In genomic region chr16:69813652-69814051, GRCm38 (mm10) we compare ENCODE assay signal across 23 mouse cellular contexts. TPM values are rescaled to one million over a fixed set of nuclear protein-coding genes. Genes with fewer than 3 reads are reported as not detected.
"Had no signal": no experiment of that assay in that cellular context is flagged by ENCODE, and none has a peak within 500 bp of the region (broad histone marks: within the 10 kb centered on the region; RNA-seq: fewer than 3 reads in every experiment).

No protein-coding gene starts in this region.

- H3K4me3 ChIP-seq: left cerebral cortex, adult 2 months; limb, embryonic 15.5 days; midbrain, embryonic 12.5 days; midbrain, embryonic 15.5 days; neural tube, embryonic 12.5 days; neural tube, embryonic 15.5 days; stomach, embryonic 15.5 days had no signal

- H3K27ac ChIP-seq: kidney, postnatal 0 days; left cerebral cortex, adult 2 months; limb, embryonic 15.5 days; liver, embryonic 14.5 days; macrophage; midbrain, embryonic 12.5 days; midbrain, embryonic 15.5 days; neural tube, embryonic 12.5 days; neural tube, embryonic 15.5 days; stomach, embryonic 15.5 days had no signal

- H3K9ac ChIP-seq: limb, embryonic 15.5 days; liver, embryonic 14.5 days; liver, postnatal 0 days; lung, embryonic 14.5 days; midbrain, embryonic 12.5 days; midbrain, embryonic 15.5 days; neural tube, embryonic 12.5 days; neural tube, embryonic 15.5 days; stomach, embryonic 15.5 days had no signal

- DNase-seq: kidney, postnatal 36 days; layer of hippocampus, postnatal 36 days; liver, postnatal 0 days; lung, embryonic 14.5 days; retina, postnatal 1 day; right cerebral cortex, postnatal 25 days; spleen, adult 18-20 months; thymus, postnatal 36 days had no signal

- H3K36me3 ChIP-seq: limb, embryonic 15.5 days; midbrain, embryonic 12.5 days; midbrain, embryonic 15.5 days; neural tube, embryonic 12.5 days; neural tube, embryonic 15.5 days; stomach, embryonic 15.5 days had no signal

- H3K27me3 ChIP-seq: limb, embryonic 15.5 days; midbrain, embryonic 12.5 days; midbrain, embryonic 15.5 days; neural tube, embryonic 12.5 days; neural tube, embryonic 15.5 days; stomach, embryonic 15.5 days had no signal

- H3K4me2 ChIP-seq: limb, embryonic 15.5 days; liver, embryonic 11.5 days; lung, embryonic 14.5 days; midbrain, embryonic 12.5 days; midbrain, embryonic 15.5 days; neural tube, embryonic 12.5 days; neural tube, embryonic 15.5 days; stomach, embryonic 15.5 days had no signal

- H3K9me3 ChIP-seq: limb, embryonic 15.5 days; midbrain, embryonic 12.5 days; midbrain, embryonic 15.5 days; neural tube, embryonic 12.5 days; neural tube, embryonic 15.5 days; stomach, embryonic 15.5 days had no signal

- ATAC-seq: liver, postnatal 0 days; lung, postnatal 0 days; midbrain, embryonic 15.5 days had no signal

- H3K4me1 ChIP-seq: limb, embryonic 15.5 days; midbrain, embryonic 12.5 days; midbrain, embryonic 15.5 days; neural tube, embryonic 12.5 days; neural tube, embryonic 15.5 days; stomach, embryonic 15.5 days had no signal

RNA-seq across cellular contexts. Expression of gene Speer2, which starts 49.9 kb away (rescaled TPM):
- polyA plus RNA-seq: kidney, embryonic 14.5 days; kidney, postnatal 0 days; limb, embryonic 15.5 days; liver, embryonic 11.5 days; liver, embryonic 14.5 days; lung, embryonic 14.5 days; lung, postnatal 0 days; macrophage; midbrain, embryonic 12.5 days; midbrain, embryonic 15.5 days; neural tube, embryonic 12.5 days; neural tube, embryonic 15.5 days; stomach, embryonic 15.5 days; thymus, postnatal 0 days; urinary bladder, adult 2 months had no signal
